Mouse (Mus musculus) myocyte (in vitro differentiated cells): ENCODE measurements around the gene Pip5kl1. TPM values are rescaled to one million over a fixed set of nuclear protein-coding genes. Genes with fewer than 3 reads are reported as not detected.
A peak's percentile ranks its signal among the peaks of the same experiment; 100 is the strongest.

Source experiments
- H3K27me3 ChIP-seq: one replicate; pipeline ENCODE4 v1.6.1; 2011; ENCODE audit not compliant: control insufficient read depth, insufficient read depth, insufficient read length
- H3K36me3 ChIP-seq: one replicate; pipeline ENCODE4 v1.6.1; 2011; ENCODE audit not compliant: control insufficient read depth, insufficient read depth
- H3K4me2 ChIP-seq: one replicate; pipeline ENCODE4 v1.6.1; 2011; ENCODE audit warnings: low read depth, control low read depth
- H3K4me3 ChIP-seq: one replicate; pipeline ENCODE4 v1.5.1; 2011; ENCODE audit warnings: mild to moderate bottlenecking, control low read depth, moderate library complexity
- H3K79me2 ChIP-seq: one replicate; pipeline ENCODE4 v1.6.1; 2011; ENCODE audit not compliant: control insufficient read depth, insufficient read depth
- H3ac ChIP-seq: one replicate; pipeline ENCODE4 v1.6.1; 2011; ENCODE audit not compliant: control insufficient read depth, insufficient read length
- E2F4 ChIP-seq: IDR thresholded peaks from one replicate; pipeline ENCODE4 v1.6.1; 2011; ENCODE audit warnings: mild to moderate bottlenecking, control low read depth, moderate library complexity; ENCODE audit not compliant: insufficient read depth
- MAX ChIP-seq: IDR thresholded peaks from one replicate; pipeline ENCODE4 v1.6.1; 2011; ENCODE audit warnings: low read depth, mild to moderate bottlenecking, control low read depth
- MYOD1 ChIP-seq, 3 experiments: IDR thresholded peaks; one replicate each; pipeline ENCODE4 v1.6.1; 2011; ENCODE audit warnings: control low read depth in 2 of 3, low read depth in 2 of 3, mild to moderate bottlenecking in 2 of 3, moderate library complexity in 1 of 3; ENCODE audit not compliant: insufficient read length in 2 of 3, control insufficient read depth in 1 of 3
- MYOG ChIP-seq, 3 experiments: IDR thresholded peaks; one replicate each; pipeline ENCODE4 v1.6.1; 2011; ENCODE audit warnings: control low read depth in 2 of 3, low read depth in 2 of 3, mild to moderate bottlenecking in 2 of 3; ENCODE audit not compliant: insufficient read length in 2 of 3, control insufficient read depth in 1 of 3, insufficient read depth in 1 of 3
- POLR2A ChIP-seq: IDR thresholded peaks from one replicate; pipeline ENCODE4 v1.6.1; 2011; ENCODE audit warnings: low read depth, mild to moderate bottlenecking, control low read depth, moderate library complexity; ENCODE audit not compliant: insufficient read length
- POLR2AphosphoS2 ChIP-seq: IDR thresholded peaks from one replicate; pipeline ENCODE4 v1.6.1; 2011; ENCODE audit warnings: low read depth, control low read depth; ENCODE audit not compliant: insufficient read length
- REST ChIP-seq: IDR thresholded peaks from one replicate; pipeline ENCODE4 v1.6.1; 2011; ENCODE audit warnings: mild to moderate bottlenecking, control low read depth, moderate library complexity; ENCODE audit not compliant: insufficient read depth, insufficient read length
- SRF ChIP-seq: IDR thresholded peaks from one replicate; pipeline ENCODE4 v1.6.1; 2011; ENCODE audit warnings: low read depth; ENCODE audit not compliant: control insufficient read depth, insufficient read length
- TCF12 ChIP-seq: IDR thresholded peaks from one replicate; pipeline ENCODE4 v1.6.1; 2011; ENCODE audit warnings: mild to moderate bottlenecking, control low read depth; ENCODE audit not compliant: poor library complexity, insufficient read depth, severe bottlenecking
- USF1 ChIP-seq: IDR thresholded peaks from one replicate; pipeline ENCODE4 v1.6.1; 2011; ENCODE audit warnings: low read depth, mild to moderate bottlenecking, control low read depth, moderate library complexity
- polyA plus RNA-seq: library from polyadenylated mRNA; unstranded; fragments of >200 nt; fragmentation: generic; extraction: Trizol; gene quantifications from one replicate; pipeline ENCODE4 v1.2.1, GENCODE M21; 2012; ENCODE audit warnings: missing spikeins

Pip5kl1 gene
- polyA plus RNA-seq, 1 experiment, result 0.10 TPM

- peaks cover 9% of the 10 kb centered on the region for H3K79me2 ChIP-seq
- H3K27me3 ChIP-seq, result no peaks in the 10 kb centered on the region
- TF ChIP-seq E2F4 (no peak), MYOD1 (IDR thresholded peaks at IDR 0.05; ENCODE audit: control insufficient read depth in 1 of 3, insufficient read length in 2 of 3, low read depth in 2 of 3) (peak; percentile 62 to 91 (median 81)), TCF12 (peak; percentile 3), USF1 (no peak), MYOG (IDR thresholded peaks at IDR 0.05; ENCODE audit: control insufficient read depth in 1 of 3, insufficient read depth in 1 of 3, insufficient read length in 2 of 3, low read depth in 2 of 3) (peak; percentile 77 to 97 (median 79)), POLR2AphosphoS2 (peak; percentile 29), POLR2A (peak; percentile 49), SRF (peak; percentile 66), MAX (no peak)
- H3ac ChIP-seq, result no peak overlapping the region
- no peaks in the 10 kb centered on the region for H3K36me3 ChIP-seq
- H3K4me2 ChIP-seq, result peak overlapping the region; percentile 62
- peak overlapping the region; percentile 9 for H3K4me3 ChIP-seq
Observed at GRCm38 (mm10) chr2:32625873-32626694, 51.5 kb downstream of the Pip5kl1 start.

- peak overlapping the region; percentile 28 for H3K4me3 ChIP-seq
- TF ChIP-seq POLR2A (no peak), E2F4 (no peak), USF1 (no peak), MYOG (IDR thresholded peaks at IDR 0.05; ENCODE audit: control insufficient read depth in 1 of 3, insufficient read depth in 1 of 3, insufficient read length in 2 of 3, low read depth in 2 of 3) (no peak), MYOD1 (IDR thresholded peaks at IDR 0.05; ENCODE audit: control insufficient read depth in 1 of 3, insufficient read length in 2 of 3, low read depth in 2 of 3) (no peak)
- H3K79me2 ChIP-seq, result peaks cover 9% of the 10 kb centered on the region
- H3ac ChIP-seq, result no peak overlapping the region
- no peaks in the 10 kb centered on the region for H3K27me3 ChIP-seq
- no peaks in the 10 kb centered on the region for H3K36me3 ChIP-seq
- H3K4me2 ChIP-seq, result peak overlapping the region; percentile 88
Observed at GRCm38 (mm10) chr2:32627266-32628043, 52.9 kb downstream of the Pip5kl1 start.

GRCm38 (mm10) chr2:32628044-32628550 lies 53.5 kb downstream of the Pip5kl1 start:
- TF ChIP-seq MYOD1 (IDR thresholded peaks at IDR 0.05; ENCODE audit: control insufficient read depth in 1 of 3, insufficient read length in 2 of 3, low read depth in 2 of 3), result peak in 1 of 3 experiments; percentile 15
- TF ChIP-seq POLR2A, result no peak
- no peak overlapping the region for H3ac ChIP-seq
- H3K27me3 ChIP-seq, result no peaks in the 10 kb centered on the region

GRCm38 (mm10) chr2:32628729-32629128 lies 54.1 kb downstream of the Pip5kl1 start:
- TF ChIP-seq MYOD1 (IDR thresholded peaks at IDR 0.05; ENCODE audit: control insufficient read depth in 1 of 3, insufficient read length in 2 of 3, low read depth in 2 of 3) (peak in 1 of 3 experiments; percentile 3), POLR2AphosphoS2 (peak; percentile 48), POLR2A (peak; percentile 60), REST (no peak), MYOG (IDR thresholded peaks at IDR 0.05; ENCODE audit: control insufficient read depth in 1 of 3, insufficient read depth in 1 of 3, insufficient read length in 2 of 3, low read depth in 2 of 3) (no peak)
- peak overlapping the region; percentile 28 for H3K4me3 ChIP-seq
- H3K79me2 ChIP-seq, result peaks cover 9% of the 10 kb centered on the region
- H3K36me3 ChIP-seq, result no peaks in the 10 kb centered on the region
- no peaks in the 10 kb centered on the region for H3K27me3 ChIP-seq
- no peak overlapping the region for H3ac ChIP-seq
- peak overlapping the region; percentile 88 for H3K4me2 ChIP-seq

More at GRCm38 (mm10) chr2:32628044-32628550, 53.5 kb downstream of the Pip5kl1 start:
- no peaks in the 10 kb centered on the region for H3K36me3 ChIP-seq
- peaks cover 9% of the 10 kb centered on the region for H3K79me2 ChIP-seq
- H3K4me2 ChIP-seq, result peak overlapping the region; percentile 88
- peak overlapping the region; percentile 28 for H3K4me3 ChIP-seq

GRCm38 (mm10) chr2:32629276-32629976 lies 54.8 kb downstream of the Pip5kl1 start:
- peak overlapping the region; percentile 28 for H3K4me3 ChIP-seq
- H3K4me2 ChIP-seq, result peak overlapping the region; percentile 88
- no peaks in the 10 kb centered on the region for H3K36me3 ChIP-seq
- TF ChIP-seq MAX, result no peak
- TF ChIP-seq POLR2A, result peak; percentile 59
- H3K79me2 ChIP-seq, result peaks cover 9% of the 10 kb centered on the region
- H3K27me3 ChIP-seq, result no peaks in the 10 kb centered on the region
- no peak overlapping the region for H3ac ChIP-seq
